Mouse (Mus musculus) kidney, postnatal 10 days (tissue): ENCODE measurements around the gene Olfr9.
"Not testable (repeated sequence)": the region's sequence is repeated elsewhere in the genome, so short reads cannot be mapped to it uniquely, and the experiment has no call there.

Experiments
- DNase-seq: peaks from one replicate; pipeline ENCODE4 v3.0.0; 2021; ENCODE audit warnings: mixed read lengths

Olfr9 gene

GRCm38 (mm10) chr10:128989131-128989530, at the start of gene Olfr9:
Gene Olfr9 (plus strand): TSS chr10:128989431.
- not testable (repeated sequence) for DNase-seq

GRCm38 (mm10) chr10:128940475-128941061, 48.7 kb upstream of the Olfr9 start:
- DNase-seq: no peak

GRCm38 (mm10) chr10:128945675-128946074, 43.6 kb upstream of the Olfr9 start:
- peak; percentile 66 for DNase-seq

- DNase-seq: no peak
Observed at GRCm38 (mm10) chr10:128947496-128947895, 41.7 kb upstream of the Olfr9 start.

GRCm38 (mm10) chr10:128950208-128950887, 38.9 kb upstream of the Olfr9 start:
- DNase-seq: no peak

- no peak for DNase-seq
Observed at GRCm38 (mm10) chr10:128958340-128958739, 30.9 kb upstream of the Olfr9 start.

- DNase-seq: no peak
Observed at GRCm38 (mm10) chr10:128960142-128960541, 29.1 kb upstream of the Olfr9 start.

GRCm38 (mm10) chr10:128960590-128961584, 28.3 kb upstream of the Olfr9 start, which contains the start of gene Mettl7b:
Gene Mettl7b (minus strand): TSS chr10:128960988.
- peak; percentile 54 for DNase-seq

GRCm38 (mm10) chr10:128964961-128965360, 24.3 kb upstream of the Olfr9 start:
- DNase-seq: peak; percentile 57

- DNase-seq: no peak
Observed at GRCm38 (mm10) chr10:128965871-128966270, 23.4 kb upstream of the Olfr9 start.

GRCm38 (mm10) chr10:128968341-128968749, 20.9 kb upstream of the Olfr9 start:
- DNase-seq: no peak

- DNase-seq: no peak
Observed at GRCm38 (mm10) chr10:128970740-128971250, 18.4 kb upstream of the Olfr9 start.

- DNase-seq: no peak
Observed at GRCm38 (mm10) chr10:128972841-128973240, 16.4 kb upstream of the Olfr9 start.

GRCm38 (mm10) chr10:128976395-128976794, 12.8 kb upstream of the Olfr9 start:
- DNase-seq: no peak

GRCm38 (mm10) chr10:128977522-128978114, 11.6 kb upstream of the Olfr9 start:
- DNase-seq: peak; percentile 68

GRCm38 (mm10) chr10:128980644-128981365, 8.4 kb upstream of the Olfr9 start:
- no peak for DNase-seq

GRCm38 (mm10) chr10:128990129-128990850, 1.1 kb downstream of the Olfr9 start:
- DNase-seq: not testable (repeated sequence)

- no peak for DNase-seq
Observed at GRCm38 (mm10) chr10:128990994-128991393, 1.8 kb downstream of the Olfr9 start.

GRCm38 (mm10) chr10:128995796-128996195, 6.6 kb downstream of the Olfr9 start:
- DNase-seq: no peak

GRCm38 (mm10) chr10:128996523-128997040, 7.4 kb downstream of the Olfr9 start:
- no peak for DNase-seq
